Mouse (Mus musculus): ENCODE measurements around the gene Hnrnpab. TPM values are rescaled to one million over a fixed set of nuclear protein-coding genes. Genes with fewer than 3 reads are reported as not detected.
A peak's percentile ranks its signal among the peaks of the same experiment; 100 is the strongest.

Gene Hnrnpab
- total RNA-seq (2018; cell fraction: chromatin; rRNA removed): 100 to 1,000 TPM in 6 of 26 experiments, 10 to 100 TPM in 20; 61.5 to 128 (median 92.7) TPM
- 100 to 1,000 TPM; 222 to 303 (median 262) TPM for total RNA-seq (2018; cell fraction: cytosol; rRNA removed)
- 100 to 1,000 TPM; 104 to 259 (median 129) TPM for total RNA-seq (2018; cell fraction: nucleus; rRNA removed)
- polyA plus RNA-seq (2018): 203 to 532 TPM (median 476 TPM) in 3 replicates

DNA sequence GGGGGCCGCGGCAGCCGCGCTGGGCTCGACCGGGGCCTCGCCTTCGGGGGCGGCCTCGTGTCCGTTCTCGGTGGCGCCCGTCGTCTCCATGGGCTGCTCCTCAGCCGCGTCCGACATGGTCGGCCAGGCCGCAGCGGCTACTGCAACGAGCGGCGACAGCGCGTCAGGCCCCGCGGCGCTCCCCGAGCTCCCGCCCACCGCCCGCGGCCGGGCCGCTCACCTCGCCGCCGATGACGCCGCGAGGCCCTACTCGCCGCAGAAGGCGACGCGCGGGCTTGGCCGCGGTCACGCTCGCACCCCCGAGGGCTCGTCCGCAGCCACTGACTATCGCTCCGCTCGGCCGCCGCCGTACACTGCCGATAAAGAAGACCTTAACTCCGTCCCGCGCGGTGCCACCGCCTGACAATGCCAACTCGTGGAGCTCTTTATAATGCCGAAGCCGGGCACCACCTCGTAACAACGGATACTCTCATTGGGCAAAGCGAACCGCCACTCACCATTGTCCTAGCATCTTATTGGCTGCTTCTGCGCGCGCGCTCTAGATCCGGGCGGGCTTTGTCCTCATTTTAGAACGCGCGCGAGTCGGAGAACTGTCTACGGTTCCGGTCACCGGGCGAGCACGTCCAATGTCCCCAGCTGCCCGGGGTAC lies at the start of gene Hnrnpab:
Gene Hnrnpab (minus strand): TSS at position 401 of the 649 bp plus-strand sequence.
- peak within 1 kb of the TSS; percentile 70 for H3K27ac ChIP-seq
- peaks cover 43% of the 10 kb centered on the region for H3K79me2 ChIP-seq (ENCODE audit: inconsistent target)
- 1% methylated on average over 84 of the region's 91 CpGs for WGBS (ENCODE audit: missing documents)
- peaks cover 35% of the 10 kb centered on the region for H3K36me3 ChIP-seq (ENCODE audit: inconsistent target)
- H3K4me3 ChIP-seq (ENCODE audit: inconsistent target): peak within 1 kb of the TSS; percentile 61

GRCm38 (mm10) chr11:51654891-51655290 lies 48.2 kb upstream of the Hnrnpab start:
- no peak overlapping the region for H3K4me3 ChIP-seq (ENCODE audit: inconsistent target)
- peaks cover 4% of the 10 kb centered on the region; the same call in 1 of the 2 replicates for H3K79me2 ChIP-seq (ENCODE audit: inconsistent target)
- 94% methylated on average over 3 of the region's 3 CpGs for WGBS (ENCODE audit: missing documents)
- H3K36me3 ChIP-seq (ENCODE audit: inconsistent target): no peaks in the 10 kb centered on the region
- H3K27ac ChIP-seq: no peak overlapping the region

GRCm38 (mm10) chr11:51653736-51654135 lies 47.1 kb upstream of the Hnrnpab start:
- peaks cover 15% of the 10 kb centered on the region; the same call in 1 of the 2 replicates for H3K79me2 ChIP-seq (ENCODE audit: inconsistent target)
- no peaks in the 10 kb centered on the region for H3K36me3 ChIP-seq (ENCODE audit: inconsistent target)
- WGBS (ENCODE audit: missing documents): 93% methylated on average over 6 of the region's 6 CpGs
- H3K27ac ChIP-seq: no peak overlapping the region
- no peak overlapping the region for H3K4me3 ChIP-seq (ENCODE audit: inconsistent target)

- WGBS (ENCODE audit: missing documents): 93% methylated on average over 4 of the region's 4 CpGs
- H3K27ac ChIP-seq: no peak overlapping the region
- no peak overlapping the region for H3K4me3 ChIP-seq (ENCODE audit: inconsistent target)
- peaks cover 22% of the 10 kb centered on the region; the same call in 1 of the 2 replicates for H3K79me2 ChIP-seq (ENCODE audit: inconsistent target)
- no peaks in the 10 kb centered on the region for H3K36me3 ChIP-seq (ENCODE audit: inconsistent target)
Measured at GRCm38 (mm10) chr11:51652889-51653418, 46.3 kb upstream of the Hnrnpab start.

DNA sequence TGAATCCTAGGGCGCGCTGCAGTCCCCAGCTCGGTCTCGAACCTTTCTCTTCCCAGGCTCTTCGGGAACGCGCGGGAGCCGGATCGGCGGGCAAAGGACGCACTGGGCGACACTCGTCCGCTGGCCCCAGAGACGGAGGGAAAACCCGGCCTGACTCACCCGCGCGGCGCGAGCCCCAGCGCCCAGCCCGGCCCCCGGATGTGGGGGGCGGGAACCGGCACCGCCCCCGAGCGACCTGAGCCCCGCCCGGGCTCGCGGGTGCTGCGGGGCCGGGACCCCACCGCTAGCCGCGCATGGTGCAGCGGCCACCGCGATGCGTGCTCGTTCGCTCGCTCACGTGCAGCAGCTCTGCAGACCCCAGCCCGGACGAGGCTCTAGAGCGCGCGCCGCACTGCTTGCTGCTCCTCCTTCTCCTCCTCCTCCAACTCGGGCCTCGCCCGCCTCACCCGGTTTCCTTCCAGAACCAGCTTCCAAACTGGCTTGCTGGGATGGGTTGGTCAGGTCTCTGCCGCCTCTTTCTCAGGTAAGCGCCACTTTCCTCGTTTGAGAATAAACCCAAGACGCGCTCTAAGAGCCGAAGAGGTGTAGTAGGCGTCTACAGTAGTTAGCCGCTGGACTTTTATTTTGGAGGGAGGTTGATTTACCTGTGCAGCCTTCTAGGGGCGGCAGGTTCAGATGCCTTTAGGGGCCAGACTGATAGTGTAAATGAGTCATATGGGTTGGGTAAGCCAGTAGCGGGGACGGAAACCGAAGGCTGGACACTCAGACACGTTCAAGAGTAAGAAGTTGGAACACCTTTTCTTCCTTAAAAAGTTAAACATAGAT lies 44.3 kb upstream of the Hnrnpab start, which contains the start of the genes N4bp3 and D930048N14Rik:
Gene N4bp3 (minus strand): TSS at position 152 of the 825 bp plus-strand sequence.
Gene D930048N14Rik (plus strand): TSS at position 264 of the 825 bp plus-strand sequence.
- peak within 1 kb of the TSS; percentile 46 for H3K4me3 ChIP-seq (ENCODE audit: inconsistent target)
- no peak within 1 kb of the TSS for H3K27ac ChIP-seq
- peaks cover 29% of the 10 kb centered on the region; the same call in 1 of the 2 replicates for H3K79me2 ChIP-seq (ENCODE audit: inconsistent target)
- WGBS (ENCODE audit: missing documents): 2% methylated on average over 67 of the region's 70 CpGs
- no peaks in the 10 kb centered on the region for H3K36me3 ChIP-seq (ENCODE audit: inconsistent target)

DNA sequence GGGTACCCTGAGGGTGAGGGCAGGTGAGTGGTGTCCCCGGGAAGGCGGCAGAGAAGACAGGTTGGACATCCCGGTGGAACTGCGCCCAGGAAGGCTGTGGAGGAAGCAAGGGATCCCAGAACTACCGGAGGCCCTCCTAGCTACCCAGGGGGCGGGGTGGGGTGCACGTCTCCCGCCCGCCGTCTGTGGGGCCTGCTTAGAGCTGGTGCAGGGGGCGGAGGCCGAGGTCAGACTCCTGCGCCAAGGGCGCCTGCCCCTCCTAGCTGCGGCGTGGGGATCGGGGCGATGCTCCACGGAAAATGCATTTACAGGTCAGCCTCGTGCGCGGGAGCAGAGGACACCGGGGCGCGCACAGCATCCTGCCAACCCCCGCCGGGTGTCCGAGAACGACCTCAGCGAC lies 43.6 kb upstream of the Hnrnpab start:
- H3K79me2 ChIP-seq (ENCODE audit: inconsistent target): peaks cover 29% of the 10 kb centered on the region; the same call in 1 of the 2 replicates
- peak overlapping the region; percentile 45 for H3K4me3 ChIP-seq (ENCODE audit: inconsistent target)
- no peak overlapping the region for H3K27ac ChIP-seq
- no peaks in the 10 kb centered on the region for H3K36me3 ChIP-seq (ENCODE audit: inconsistent target)
- WGBS (ENCODE audit: missing documents): 1% methylated on average over 28 of the region's 30 CpGs

GRCm38 (mm10) chr11:51649889-51650199 lies 43.2 kb upstream of the Hnrnpab start:
- Histone ChIP-seq H3K27ac (no peak overlapping the region), H3K79me2 (ENCODE audit: inconsistent target) (peaks cover 29% of the 10 kb centered on the region; the same call in 1 of the 2 replicates), H3K36me3 (ENCODE audit: inconsistent target) (no peaks in the 10 kb centered on the region), H3K4me3 (ENCODE audit: inconsistent target) (peak overlapping the region; percentile 45)
- WGBS (ENCODE audit: missing documents): 9% methylated on average over 7 of the region's 7 CpGs

GRCm38 (mm10) chr11:51649111-51649888 lies 42.7 kb upstream of the Hnrnpab start:
- 65% methylated on average over 11 of the region's 11 CpGs for WGBS (ENCODE audit: missing documents)
- H3K4me3 ChIP-seq (ENCODE audit: inconsistent target): peak overlapping the region; percentile 45
- no peaks in the 10 kb centered on the region for H3K36me3 ChIP-seq (ENCODE audit: inconsistent target)
- peaks cover 29% of the 10 kb centered on the region; the same call in 1 of the 2 replicates for H3K79me2 ChIP-seq (ENCODE audit: inconsistent target)
- no peak overlapping the region for H3K27ac ChIP-seq

GRCm38 (mm10) chr11:51648566-51648965 lies 41.9 kb upstream of the Hnrnpab start:
- no peak overlapping the region for H3K4me3 ChIP-seq (ENCODE audit: inconsistent target)
- peaks cover 29% of the 10 kb centered on the region; the same call in 1 of the 2 replicates for H3K79me2 ChIP-seq (ENCODE audit: inconsistent target)
- WGBS (ENCODE audit: missing documents): 82% methylated on average over 2 of the region's 3 CpGs
- H3K36me3 ChIP-seq (ENCODE audit: inconsistent target): no peaks in the 10 kb centered on the region; the same call in 1 of the 2 replicates
- H3K27ac ChIP-seq: no peak overlapping the region

- peaks cover 29% of the 10 kb centered on the region; the same call in 1 of the 2 replicates for H3K79me2 ChIP-seq (ENCODE audit: inconsistent target)
- no peaks in the 10 kb centered on the region; the same call in 1 of the 2 replicates for H3K36me3 ChIP-seq (ENCODE audit: inconsistent target)
- H3K27ac ChIP-seq: no peak overlapping the region
- WGBS (ENCODE audit: missing documents): 79% methylated on average over 15 of the region's 15 CpGs
- H3K4me3 ChIP-seq (ENCODE audit: inconsistent target): no peak overlapping the region
Measured at GRCm38 (mm10) chr11:51646751-51647667, 40.4 kb upstream of the Hnrnpab start.

- no peak overlapping the region for H3K27ac ChIP-seq
- WGBS (ENCODE audit: missing documents): 92% methylated on average over 5 of the region's 7 CpGs
- H3K4me3 ChIP-seq (ENCODE audit: inconsistent target): no peak overlapping the region
- H3K36me3 ChIP-seq (ENCODE audit: inconsistent target): no peaks in the 10 kb centered on the region; the same call in 1 of the 2 replicates
- H3K79me2 ChIP-seq (ENCODE audit: inconsistent target): peaks cover 29% of the 10 kb centered on the region; the same call in 1 of the 2 replicates
Measured at GRCm38 (mm10) chr11:51646245-51646644, 39.6 kb upstream of the Hnrnpab start.

DNA sequence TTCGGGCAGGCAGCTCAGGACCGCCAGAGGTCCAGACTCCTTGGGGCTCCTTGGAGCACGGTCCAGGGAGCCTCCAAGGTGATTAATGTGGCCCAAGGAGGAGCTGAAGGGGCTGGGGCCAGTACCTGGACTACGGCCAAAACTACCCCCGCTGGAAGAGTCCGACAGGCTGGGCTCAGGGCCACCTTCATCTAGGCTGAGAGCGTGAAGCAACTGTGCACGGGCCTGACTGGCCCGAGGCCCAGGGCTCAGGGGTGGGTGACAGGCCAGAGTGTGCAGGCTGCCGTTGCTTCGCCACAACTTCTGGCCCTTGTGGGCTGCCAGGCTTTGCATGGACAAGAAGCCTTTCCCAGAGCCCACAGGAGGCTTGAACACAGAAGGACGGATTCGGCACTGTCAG lies 38.6 kb upstream of the Hnrnpab start:
- Histone ChIP-seq H3K36me3 (ENCODE audit: inconsistent target) (no peaks in the 10 kb centered on the region; the same call in 1 of the 2 replicates), H3K27ac (no peak overlapping the region), H3K4me3 (ENCODE audit: inconsistent target) (no peak overlapping the region), H3K79me2 (ENCODE audit: inconsistent target) (peaks cover 29% of the 10 kb centered on the region; the same call in 1 of the 2 replicates)
- WGBS (ENCODE audit: missing documents): 95% methylated on average over 13 of the region's 13 CpGs

- Histone ChIP-seq H3K4me3 (ENCODE audit: inconsistent target) (no peak overlapping the region), H3K27ac (no peak overlapping the region), H3K36me3 (ENCODE audit: inconsistent target) (no peaks in the 10 kb centered on the region; the same call in 1 of the 2 replicates), H3K79me2 (ENCODE audit: inconsistent target) (peaks cover 19% of the 10 kb centered on the region; the same call in 1 of the 2 replicates)
- 14% methylated on average over 16 of the region's 16 CpGs for WGBS (ENCODE audit: missing documents)
Measured at GRCm38 (mm10) chr11:51644217-51644616, 37.6 kb upstream of the Hnrnpab start.

Measured in macrophage (primary cell).